Mouse (Mus musculus) liver, adult 2 months (tissue): ENCODE data around the gene Adi1.

ENCODE experiments used
- CTCF ChIP-seq: fragments of 200-500 bp; IDR thresholded peaks from 2 replicates; pipeline ENCODE4 v1.5.1; 2011; ENCODE audit warnings: low read depth, low read length, control low read depth
- POLR2A ChIP-seq: fragments of 200-500 bp; IDR thresholded peaks from 2 replicates; pipeline ENCODE4 v1.6.1; 2011; ENCODE audit warnings: low read length, control low read depth; ENCODE audit not compliant: insufficient read depth; ENCODE audit errors: extremely low read depth

- TF ChIP-seq POLR2A (no peak), CTCF (no peak)
Observed at GRCm38 (mm10) chr12:28726204-28726603, 51.2 kb downstream of the Adi1 start.
